Mouse (Mus musculus): ENCODE results near the gene Sema6c.
"Not testable (repeated sequence)": the region's sequence is repeated elsewhere in the genome, so short reads cannot be mapped to it uniquely, and the experiment has no call there.

The Sema6c gene

GRCm38 (mm10) chr3:95194721-95195135 is 34.5 kb downstream of the Sema6c start:
- DNase-seq = no peak

DNA sequence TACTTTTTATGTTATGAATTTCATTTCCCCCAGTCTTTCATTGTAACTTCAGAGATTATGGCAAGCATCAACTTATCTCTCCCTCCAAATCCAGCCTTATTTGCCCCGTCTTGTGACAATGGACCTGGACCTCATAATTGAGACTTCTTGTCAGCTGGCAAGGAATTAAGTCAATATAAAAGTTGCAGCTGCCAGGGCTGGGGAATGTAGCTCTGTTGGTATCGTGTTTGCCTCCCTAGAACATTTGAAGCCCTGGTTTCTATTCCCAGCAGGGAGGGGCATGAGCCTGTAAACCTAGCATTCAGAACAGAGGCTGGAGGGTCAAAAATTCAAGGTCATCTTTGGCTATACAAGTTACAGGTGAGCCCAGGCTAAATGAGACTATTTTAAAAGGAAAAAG is 35.5 kb downstream of the Sema6c start:
- DNase-seq = no peak

- no peak for DNase-seq
Observed at GRCm38 (mm10) chr3:95199101-95199500, 38.8 kb downstream of the Sema6c start.

GRCm38 (mm10) chr3:95200132-95200531 is 39.9 kb downstream of the Sema6c start:
- no peak for DNase-seq

DNA sequence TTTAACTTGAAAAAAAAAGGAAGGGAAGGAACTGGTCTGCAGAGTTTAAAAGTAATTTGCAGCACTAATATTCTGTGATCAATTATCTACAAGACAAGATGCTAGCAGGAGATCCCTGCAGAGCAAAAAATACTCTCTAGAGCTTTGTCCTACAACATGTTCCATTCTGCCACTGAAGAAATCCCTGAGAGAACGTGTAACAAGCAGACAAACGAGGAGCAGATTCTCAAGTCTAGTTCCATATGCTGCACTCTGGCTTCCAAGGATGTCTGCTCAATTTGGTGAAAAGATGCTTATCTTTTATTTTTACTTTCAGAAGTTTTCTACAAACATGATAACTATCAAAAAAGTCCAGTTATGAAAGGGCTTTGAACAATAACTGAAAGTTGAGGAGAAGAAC is 40.3 kb downstream of the Sema6c start:
- DNase-seq = no peak

GRCm38 (mm10) chr3:95203880-95204279 is 43.6 kb downstream of the Sema6c start:
- DNase-seq = no peak

- no peak for DNase-seq
Observed at GRCm38 (mm10) chr3:95208286-95208685, 48.0 kb downstream of the Sema6c start.

- peak; percentile 68 for DNase-seq
Observed at GRCm38 (mm10) chr3:95210585-95210984, 50.3 kb downstream of the Sema6c start.

GRCm38 (mm10) chr3:95212889-95213608 is 52.8 kb downstream of the Sema6c start:
- not testable (repeated sequence) for DNase-seq

DNA sequence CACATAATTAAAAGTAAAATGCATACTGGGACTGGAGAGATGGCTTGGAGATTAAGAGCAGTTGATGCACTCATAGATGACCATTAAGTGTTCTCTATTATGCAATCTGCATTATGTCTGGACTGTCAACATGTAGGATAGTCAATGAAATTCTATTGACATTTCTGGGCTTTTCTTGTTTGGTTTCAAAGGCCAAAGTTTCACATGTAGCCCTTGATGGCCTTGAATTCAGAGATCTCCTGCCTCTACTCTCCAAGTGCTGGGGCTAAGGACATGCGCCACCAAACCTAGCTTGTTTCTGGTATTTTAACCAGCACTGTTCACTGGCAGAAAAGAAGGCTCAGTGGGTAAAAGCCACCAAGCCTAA is 53.3 kb downstream of the Sema6c start:
- no peak for DNase-seq

GRCm38 (mm10) chr3:95216655-95217254 is 56.5 kb downstream of the Sema6c start:
- DNase-seq = no peak

DNA sequence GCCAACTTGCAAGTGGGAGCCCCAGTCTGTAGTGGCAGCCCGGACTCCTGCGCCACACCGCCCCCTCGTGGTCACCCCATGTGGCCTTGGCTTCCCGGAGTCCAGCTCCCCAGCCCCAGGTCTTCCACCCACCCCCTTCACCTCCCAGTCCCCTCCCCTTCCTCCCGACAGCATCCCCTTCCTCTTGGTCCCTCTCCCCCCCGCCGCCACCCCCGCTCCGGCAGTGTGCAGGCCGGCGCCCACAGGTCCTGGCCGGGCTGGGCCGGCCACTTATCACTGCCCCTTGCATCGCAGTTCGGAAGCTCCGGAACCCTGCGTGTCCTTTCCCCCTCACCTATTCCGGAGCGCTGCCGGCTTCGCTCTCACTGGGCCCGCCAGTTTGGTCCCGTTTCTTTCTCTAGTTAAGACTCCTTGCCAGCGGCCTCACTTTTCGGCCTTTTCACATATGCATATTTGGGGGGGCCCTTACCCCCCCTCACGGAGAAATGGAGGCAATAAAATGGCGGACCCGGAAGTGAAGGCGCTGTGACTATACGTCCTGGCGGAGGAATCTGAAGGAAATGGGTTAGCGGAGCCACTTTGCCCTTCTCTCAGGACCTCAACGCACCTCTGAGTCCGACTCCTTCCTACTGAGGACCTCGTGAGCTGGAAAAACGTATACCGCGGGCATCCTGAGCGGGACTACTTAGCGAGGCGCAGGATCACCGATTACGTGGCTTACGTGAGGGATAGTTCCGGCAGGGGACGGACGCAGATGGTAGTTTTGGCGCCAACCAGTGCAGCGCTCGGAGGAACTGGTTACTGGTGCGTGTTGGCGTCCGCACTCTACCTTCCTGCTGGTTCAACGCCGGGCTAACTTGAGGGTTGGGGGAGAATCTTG is 57.2 kb downstream of the Sema6c start, which contains the start of gene Gabpb2:
Gene Gabpb2 (minus strand): TSS at position 662 of the 880 bp plus-strand sequence.
- DNase-seq = peak; percentile 99

GRCm38 (mm10) chr3:95218466-95219137 is 58.3 kb downstream of the Sema6c start:
- peak; percentile 34 for DNase-seq

DNA sequence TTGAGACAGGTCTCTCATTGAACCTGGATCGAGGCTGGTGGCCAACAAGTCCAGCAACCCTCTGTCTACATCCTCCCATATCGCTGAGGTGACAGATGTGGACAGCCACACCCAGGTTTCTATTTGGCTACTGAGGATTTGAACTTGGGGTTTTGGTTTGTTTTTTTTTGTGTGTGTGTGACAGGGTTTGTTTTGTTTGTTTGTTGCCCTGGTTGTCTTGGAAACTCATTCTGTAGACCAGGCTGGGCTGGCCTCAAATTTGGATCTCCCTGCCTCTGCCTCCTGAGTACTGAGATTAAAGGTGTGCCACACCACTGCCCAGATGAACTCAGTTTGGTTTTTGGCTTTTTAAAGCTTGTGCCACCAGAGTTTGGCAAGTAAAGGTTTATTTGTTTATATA is 62.8 kb downstream of the Sema6c start:
- DNase-seq = no peak

Data from thymus, postnatal 14 days (tissue).